Mouse (Mus musculus): ENCODE measurements at regions not wholly inside any gene's neighbourhood (a gene's known extent, or its start where the extent isn't known, plus 50 kb on each side); places are given as distances from the start of the nearest gene placed in this dataset.
A peak's percentile ranks its signal among the peaks of the same experiment; 100 is the strongest.

DNA sequence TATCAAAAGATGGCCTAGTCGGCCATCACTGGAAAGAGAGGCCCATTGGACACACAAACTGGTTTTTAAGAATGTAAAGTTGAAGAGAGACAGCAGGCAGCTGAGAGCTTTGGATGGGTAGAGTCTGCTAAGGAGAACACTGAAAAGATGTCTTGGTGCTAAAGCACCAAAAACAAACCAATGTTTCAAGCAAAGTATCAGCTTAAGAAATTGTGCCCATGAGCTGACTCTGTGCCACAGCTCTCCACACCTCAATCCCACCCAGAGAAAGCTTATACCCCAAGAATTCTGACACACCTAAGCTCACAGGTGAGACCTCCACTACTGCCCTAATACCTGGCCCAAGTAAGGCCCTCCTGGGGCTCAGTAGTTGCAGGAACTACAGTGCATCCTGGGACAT is 148.1 kb downstream of the Nr4a2 start:
- TF ChIP-seq POLR2A (IDR thresholded peaks at IDR 0.05; ENCODE audit: borderline replicate concordance, extremely low read depth, insufficient read depth, insufficient read length): no peak
- DNase-seq (ENCODE audit: low spot score) (no peak), ATAC-seq (ENCODE audit: low FRiP score, low read depth) (no peak)
- H3K4me3 ChIP-seq (replicated peaks; ENCODE audit: low read length): no peak overlapping the region
- no peaks in the 10 kb centered on the region for H3K9me3 ChIP-seq (ENCODE audit: control insufficient read depth, low read length)
- H3K27me3 ChIP-seq (ENCODE audit: control insufficient read depth, insufficient read depth, low read length): no peaks in the 10 kb centered on the region
- no peak overlapping the region for H3K4me2 ChIP-seq (replicated peaks; ENCODE audit: low read depth, low read length, severe bottlenecking)
- H3K9ac ChIP-seq (ENCODE audit: low read depth, low read length, severe bottlenecking): no peak overlapping the region
- no peak overlapping the region for H3K27ac ChIP-seq (replicated peaks; ENCODE audit: low read depth, low read length)
- 57% methylated on average over 1 of the region's 1 CpGs for WGBS
- H3K4me1 ChIP-seq (ENCODE audit: control insufficient read depth, insufficient read depth, low read length): no peaks in the 10 kb centered on the region
- no peaks in the 10 kb centered on the region for H3K36me3 ChIP-seq (ENCODE audit: control insufficient read depth, insufficient read depth, low read length)

DNA sequence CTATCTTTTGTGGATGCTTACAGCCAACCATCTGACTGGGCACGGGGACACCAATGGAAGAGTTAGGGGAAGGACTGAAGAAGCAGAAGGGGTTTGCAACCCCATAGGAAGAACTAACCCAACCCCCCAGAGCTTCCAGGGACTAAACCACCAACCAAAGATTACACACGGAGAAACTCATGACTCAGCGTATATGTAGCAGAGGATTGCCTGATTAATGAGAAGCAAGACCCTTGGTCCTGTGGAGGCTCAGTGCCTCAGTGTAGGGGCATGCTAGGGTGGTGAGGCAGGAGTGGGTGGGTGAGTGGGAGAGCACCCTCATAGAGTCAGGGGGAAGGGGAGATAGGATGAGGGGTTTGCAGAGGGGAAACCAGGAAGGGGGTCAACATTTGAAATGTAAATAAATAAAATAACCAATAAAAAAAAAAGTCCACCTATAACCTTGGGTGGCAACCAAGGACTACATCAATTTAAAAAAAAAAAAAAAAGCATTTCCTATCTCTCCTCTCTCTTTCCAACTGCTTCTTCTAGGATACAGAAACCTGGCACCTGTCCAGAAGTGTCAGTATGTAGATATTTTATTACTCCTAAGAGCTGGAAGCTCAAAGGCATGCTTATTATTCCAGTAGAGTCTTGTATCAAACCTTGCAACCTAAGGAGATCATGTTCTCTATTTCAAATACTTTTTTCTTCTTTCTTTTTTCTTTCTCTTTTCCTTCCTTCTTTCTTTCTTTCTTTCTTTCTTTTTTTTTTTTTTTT is 159.7 kb downstream of the Nr4a2 start:
- no peak overlapping the region for H3K4me2 ChIP-seq (replicated peaks; ENCODE audit: low read depth, low read length, severe bottlenecking)
- WGBS: 77% methylated on average over 3 of the region's 3 CpGs
- no peaks in the 10 kb centered on the region for H3K4me1 ChIP-seq (ENCODE audit: control insufficient read depth, insufficient read depth, low read length)
- H3K36me3 ChIP-seq (ENCODE audit: control insufficient read depth, insufficient read depth, low read length): no peaks in the 10 kb centered on the region
- DNase-seq (ENCODE audit: low spot score) (peak; percentile 51), ATAC-seq (ENCODE audit: low FRiP score, low read depth) (no peak)
- H3K9ac ChIP-seq (ENCODE audit: low read depth, low read length, severe bottlenecking): no peak overlapping the region
- H3K4me3 ChIP-seq (replicated peaks; ENCODE audit: low read length): no peak overlapping the region
- no peaks in the 10 kb centered on the region for H3K27me3 ChIP-seq (ENCODE audit: control insufficient read depth, insufficient read depth, low read length)
- H3K9me3 ChIP-seq (ENCODE audit: control insufficient read depth, low read length): no peaks in the 10 kb centered on the region
- no peak overlapping the region for H3K27ac ChIP-seq (replicated peaks; ENCODE audit: low read depth, low read length)
- TF ChIP-seq POLR2A (IDR thresholded peaks at IDR 0.05; ENCODE audit: borderline replicate concordance, extremely low read depth, insufficient read depth, insufficient read length): no peak

DNA sequence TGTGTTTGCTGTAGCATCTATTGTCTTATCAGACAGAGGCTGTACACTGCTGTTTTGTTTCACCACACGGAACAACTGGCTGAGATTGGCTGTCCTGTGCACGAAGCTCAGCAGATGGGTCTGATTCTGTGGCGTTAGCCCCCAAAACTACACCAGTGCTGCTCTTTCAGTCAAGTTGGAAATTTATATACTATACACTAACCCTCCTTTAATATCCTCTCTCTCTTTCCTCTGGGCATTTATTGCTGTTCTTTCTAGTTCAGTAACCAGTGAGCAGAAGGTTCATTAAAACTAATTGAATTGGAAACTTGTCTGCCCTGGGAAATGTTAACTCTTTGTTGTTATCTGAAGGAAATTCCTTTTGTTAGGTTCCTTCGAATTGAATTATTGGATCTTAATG is 164.1 kb downstream of the Nr4a2 start:
- Histone ChIP-seq H3K36me3 (ENCODE audit: control insufficient read depth, insufficient read depth, low read length) (no peaks in the 10 kb centered on the region), H3K4me2 (replicated peaks; ENCODE audit: low read depth, low read length, severe bottlenecking) (no peak overlapping the region), H3K4me1 (ENCODE audit: control insufficient read depth, insufficient read depth, low read length) (no peaks in the 10 kb centered on the region), H3K27ac (replicated peaks; ENCODE audit: low read depth, low read length) (no peak overlapping the region), H3K27me3 (ENCODE audit: control insufficient read depth, insufficient read depth, low read length) (no peaks in the 10 kb centered on the region), H3K4me3 (replicated peaks; ENCODE audit: low read length) (no peak overlapping the region), H3K9ac (ENCODE audit: low read depth, low read length, severe bottlenecking) (no peak overlapping the region), H3K9me3 (ENCODE audit: control insufficient read depth, low read length) (no peaks in the 10 kb centered on the region)
- no peak for ATAC-seq (ENCODE audit: low FRiP score, low read depth)
- 25% methylated on average over 4 of the region's 4 CpGs for WGBS
- no peak for DNase-seq (ENCODE audit: low spot score)
- no peak for TF ChIP-seq POLR2A (IDR thresholded peaks at IDR 0.05; ENCODE audit: borderline replicate concordance, extremely low read depth, insufficient read depth, insufficient read length)

- Histone ChIP-seq H3K4me2 (replicated peaks; ENCODE audit: low read depth, low read length, severe bottlenecking) (no peak overlapping the region), H3K9me3 (ENCODE audit: control insufficient read depth, low read length) (no peaks in the 10 kb centered on the region), H3K36me3 (ENCODE audit: control insufficient read depth, insufficient read depth, low read length) (no peaks in the 10 kb centered on the region), H3K27me3 (ENCODE audit: control insufficient read depth, insufficient read depth, low read length) (no peaks in the 10 kb centered on the region), H3K27ac (replicated peaks; ENCODE audit: low read depth, low read length) (no peak overlapping the region), H3K4me1 (ENCODE audit: control insufficient read depth, insufficient read depth, low read length) (no peaks in the 10 kb centered on the region), H3K9ac (ENCODE audit: low read depth, low read length, severe bottlenecking) (no peak overlapping the region), H3K4me3 (replicated peaks; ENCODE audit: low read length) (no peak overlapping the region)
- no peak for TF ChIP-seq POLR2A (IDR thresholded peaks at IDR 0.05; ENCODE audit: borderline replicate concordance, extremely low read depth, insufficient read depth, insufficient read length)
- ATAC-seq (ENCODE audit: low FRiP score, low read depth) (no peak), DNase-seq (ENCODE audit: low spot score) (no peak)
- WGBS: 64% methylated on average over 8 of the region's 8 CpGs
Measured at GRCm38 (mm10) chr2:56953337-56953736, 170.5 kb downstream of the Nr4a2 start.

DNA sequence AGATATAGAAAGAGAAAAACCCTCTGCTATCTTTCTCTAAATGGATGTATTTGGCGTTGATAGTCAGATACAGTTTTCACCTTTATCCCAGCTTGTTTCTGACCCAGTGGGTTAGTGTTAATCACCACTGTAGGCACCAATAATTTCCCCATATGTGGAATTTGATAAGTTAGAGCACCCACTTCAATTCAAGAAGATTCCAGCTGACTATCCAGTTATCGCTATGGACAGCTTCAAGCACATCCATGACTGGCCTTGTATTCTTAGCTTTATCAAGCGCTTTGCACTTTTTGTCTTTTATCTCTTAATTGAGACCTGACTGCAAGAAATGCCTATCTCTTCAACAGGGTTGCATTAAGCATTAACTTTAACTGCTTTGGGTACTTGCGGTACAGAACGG is 211.3 kb downstream of the Nr4a2 start:
- DNase-seq (ENCODE audit: low spot score) (no peak), ATAC-seq (ENCODE audit: low FRiP score, low read depth) (no peak)
- no peaks in the 10 kb centered on the region for H3K27me3 ChIP-seq (ENCODE audit: control insufficient read depth, insufficient read depth, low read length)
- H3K9ac ChIP-seq (ENCODE audit: low read depth, low read length, severe bottlenecking): no peak overlapping the region
- H3K27ac ChIP-seq (replicated peaks; ENCODE audit: low read depth, low read length): no peak overlapping the region
- H3K4me2 ChIP-seq (replicated peaks; ENCODE audit: low read depth, low read length, severe bottlenecking): no peak overlapping the region
- no peak for TF ChIP-seq POLR2A (IDR thresholded peaks at IDR 0.05; ENCODE audit: borderline replicate concordance, extremely low read depth, insufficient read depth, insufficient read length)
- no peak overlapping the region for H3K4me3 ChIP-seq (replicated peaks; ENCODE audit: low read length)
- WGBS: 90% methylated on average over 5 of the region's 5 CpGs
- H3K4me1 ChIP-seq (ENCODE audit: control insufficient read depth, insufficient read depth, low read length): no peaks in the 10 kb centered on the region
- no peaks in the 10 kb centered on the region for H3K9me3 ChIP-seq (ENCODE audit: control insufficient read depth, low read length)
- no peaks in the 10 kb centered on the region for H3K36me3 ChIP-seq (ENCODE audit: control insufficient read depth, insufficient read depth, low read length)
